ENCODE assay signal across 13 mouse cellular contexts in genomic region chr15:27525233-27526005, GRCm38 (mm10). TPM values are rescaled to one million over a fixed set of nuclear protein-coding genes. Genes with fewer than 3 reads are reported as not detected.
A peak's percentile ranks its signal among the peaks of the same experiment; 100 is the strongest.
DNase-seq lines count a peak whose midpoint lies in the region; ATAC-seq and TF ChIP-seq lines count a peak whose summit lies in the region.
"Had no signal": no experiment of that assay in that cellular context is flagged by ENCODE, and none has a peak within 500 bp of the region (broad histone marks: within the 10 kb centered on the region; RNA-seq: fewer than 3 reads in every experiment).

No protein-coding gene starts in this region.

- H3K4me1 ChIP-seq in lung, embryonic 14.5 days (ENCODE audit: insufficient read depth): peaks cover 6% of the 10 kb centered on the region; the same call in 1 of the 2 replicates
- H3K4me1 ChIP-seq in forebrain, embryonic 16.5 days (replicated peaks; ENCODE audit: control insufficient read depth, insufficient read depth, low read length): no peaks in the 10 kb centered on the region; the same call in 1 of the 2 replicates

- peak; percentile 92 for DNase-seq in heart, adult 11 months
- DNase-seq in heart, adult 8-10 months (ENCODE audit: low spot score): no peak
- peak; percentile 57 for DNase-seq in lung, embryonic 14.5 days
- DNase-seq in lung, adult 18-20 months: no peak
- peak; percentile 68 for DNase-seq in NIH3T3 (ENCODE audit: low read depth)
- DNase-seq in kidney, adult 9 months: peak; percentile 10
- DNase-seq: right cerebral cortex, adult 18-20 months; thymus, postnatal 25 days had no signal

- no peak overlapping the region for H3K4me2 ChIP-seq in lung, embryonic 14.5 days
- no peak overlapping the region for H3K4me2 ChIP-seq in forebrain, embryonic 16.5 days (ENCODE audit: low read length)
- H3K4me2 ChIP-seq: midbrain, embryonic 11.5 days had no signal

- no peak for TF ChIP-seq CTCF in lung, embryonic 14.5 days (IDR thresholded peaks at IDR 0.05; ENCODE audit: low read depth)

- no peaks in the 10 kb centered on the region for H3K36me3 ChIP-seq in lung, embryonic 14.5 days (ENCODE audit: insufficient read depth)
- no peaks in the 10 kb centered on the region for H3K36me3 ChIP-seq in forebrain, embryonic 16.5 days (ENCODE audit: control insufficient read depth, insufficient read depth)
- H3K36me3 ChIP-seq: heart, embryonic 10.5 days; limb, embryonic 10.5 days had no signal

- H3K27ac ChIP-seq in lung, embryonic 14.5 days (ENCODE audit: low read depth): peak overlapping the region; percentile 50; the same call in 1 of the 2 replicates
- no peak overlapping the region for H3K27ac ChIP-seq in forebrain, embryonic 16.5 days (ENCODE audit: low read length)
- H3K27ac ChIP-seq: heart, embryonic 10.5 days; limb, embryonic 10.5 days had no signal

- peak; percentile 59; the same call in 1 of the 2 replicates for ATAC-seq in lung, embryonic 14.5 days (ENCODE audit: insufficient read depth)
- no peak for ATAC-seq in CD4-positive, CD25-positive, alpha-beta regulatory T cell, adult 4 months
- ATAC-seq in forebrain, embryonic 16.5 days: no peak

- H3K4me3 ChIP-seq in lung, embryonic 14.5 days (ENCODE audit: low read depth, low read length): no peak overlapping the region
- H3K4me3 ChIP-seq in forebrain, embryonic 16.5 days (replicated peaks; ENCODE audit: low read length): no peak overlapping the region
- H3K4me3 ChIP-seq: heart, embryonic 10.5 days; limb, embryonic 10.5 days had no signal

- 34% methylated on average over 12 of the region's 12 CpGs for WGBS in lung, embryonic 14.5 days
- WGBS in forebrain, embryonic 16.5 days: 89% methylated on average over 12 of the region's 12 CpGs

- no peaks in the 10 kb centered on the region for H3K9me3 ChIP-seq in lung, embryonic 14.5 days (ENCODE audit: low read depth, low read length)
- H3K9me3 ChIP-seq in forebrain, embryonic 16.5 days (ENCODE audit: control insufficient read depth, low read length): no peaks in the 10 kb centered on the region
- H3K9me3 ChIP-seq: heart, embryonic 10.5 days; limb, embryonic 10.5 days had no signal

- no peak overlapping the region for H3K9ac ChIP-seq in lung, embryonic 14.5 days
- H3K9ac ChIP-seq in forebrain, embryonic 16.5 days (replicated peaks; ENCODE audit: low read depth, low read length): no peak overlapping the region

- H3K27me3 ChIP-seq in lung, embryonic 14.5 days (ENCODE audit: insufficient read depth, low read length): no peaks in the 10 kb centered on the region
- no peaks in the 10 kb centered on the region for H3K27me3 ChIP-seq in forebrain, embryonic 16.5 days (replicated peaks; ENCODE audit: control insufficient read depth, insufficient read depth, low read length)

RNA-seq across cellular contexts. Expression of gene Ank, which starts 58.9 kb away (rescaled TPM):
- 100 to 1,000 TPM; 216 to 229 (median 226) TPM for total RNA-seq in heart, adult 8-10 months (2022)
- 9.2 and 9.6 TPM in 2 replicates for polyA plus RNA-seq in lung, embryonic 14.5 days (2014; fragmentation: Nextera tagmentation; extraction: Ambion mirVana)
- polyA plus RNA-seq in CD4-positive, CD25-positive, alpha-beta regulatory T cell, adult 4 months (2017; shearing (Covaris generic)): 10 to 100 TPM; 15.2 to 16.9 TPM
- 17.9 and 22.0 TPM in 2 replicates for polyA plus RNA-seq in forebrain, embryonic 16.5 days (2015; fragmentation: Nextera tagmentation; extraction: Ambion mirVana)

Comparison
In these comparisons a context has a peak if more than half of its experiments do, and no peak if none do; other contexts are left out.
1. DNase-seq: peak in heart, adult 11 months (single experiment), lung, embryonic 14.5 days (single experiment), NIH3T3 (single experiment) and kidney, adult 9 months (single experiment); none in heart, adult 8-10 months (single experiment) and lung, adult 18-20 months (0 of 2).